Mouse (Mus musculus) megakaryocyte, embryonic 14.5 days (primary cell): ENCODE measurements around the gene Zw10.

Experiments used
- FLI1 ChIP-seq: IDR thresholded peaks from 2 replicates; pipeline ENCODE4 v1.6.1; 2012; ENCODE audit warnings: low read length, inconsistent platforms, mixed read lengths
- GATA1 ChIP-seq: IDR thresholded peaks from 3 replicates; pipeline ENCODE4 v1.6.1; 2012; ENCODE audit warnings: mixed read lengths, low read length, inconsistent platforms, borderline replicate concordance

DNA sequence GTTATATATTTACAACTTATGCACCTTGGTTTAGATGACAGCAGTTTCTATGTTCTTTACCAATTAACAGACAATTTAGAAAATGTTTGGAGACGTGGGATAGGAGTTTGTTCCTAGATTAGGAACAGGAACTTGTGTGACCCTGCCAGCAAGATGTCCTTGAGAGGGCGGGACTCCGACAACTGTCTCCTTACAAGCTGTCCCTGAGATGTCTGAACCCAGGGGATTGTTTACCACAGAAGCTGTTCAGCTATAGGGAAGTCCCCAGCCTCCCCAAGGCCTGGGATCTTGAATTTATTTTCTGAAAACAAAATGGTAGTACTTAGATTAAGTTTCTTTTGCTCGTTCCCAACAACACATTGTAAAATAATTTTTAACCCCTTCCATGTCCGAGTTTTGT lies 4.5 kb upstream of the Zw10 start:
- TF ChIP-seq GATA1 (no peak), FLI1 (no peak)
